Mouse (Mus musculus) heart, embryonic 16.5 days (tissue): ENCODE data around the gene Il21r. TPM values are rescaled to one million over a fixed set of nuclear protein-coding genes. Genes with fewer than 3 reads are reported as not detected.

Experiments used
- ATAC-seq: fragments of 200-750 bp; cut with Nextera tagmentation; replicated peaks from 2 replicates; pipeline ENCODE4 v1.8.0; 2017; ENCODE audit warnings: moderate number of reproducible peaks; ENCODE audit not compliant: insufficient read depth, low FRiP score; ENCODE audit errors: extremely low read depth
- H3K27ac ChIP-seq: fragments of 300-500 bp; sonication (generic); 2 replicates; pipeline ENCODE4 v1.5.1; 2014; ENCODE audit warnings: mild to moderate bottlenecking, low read length, control low read depth, moderate library complexity
- H3K27me3 ChIP-seq: fragments of 300-500 bp; sonication (generic); 2 replicates; pipeline ENCODE4 v1.6.1; 2014; ENCODE audit warnings: low read length, mixed read lengths; ENCODE audit not compliant: control insufficient read depth, insufficient read depth
- H3K36me3 ChIP-seq: fragments of 300-500 bp; sonication (generic); 2 replicates; pipeline ENCODE4 v1.6.1; 2014; ENCODE audit not compliant: control insufficient read depth, insufficient read depth
- H3K4me1 ChIP-seq: fragments of 300-500 bp; sonication (generic); 2 replicates; pipeline ENCODE4 v1.6.1; 2014; ENCODE audit warnings: low read length, mixed read lengths; ENCODE audit not compliant: control insufficient read depth, insufficient read depth
- H3K4me2 ChIP-seq: fragments of 300-500 bp; sonication (generic); 2 replicates; pipeline ENCODE4 v1.6.1; 2014; ENCODE audit warnings: low read depth, mild to moderate bottlenecking, control low read depth, low read length
- H3K4me3 ChIP-seq: fragments of 300-500 bp; sonication (generic); 2 replicates; pipeline ENCODE4 v1.5.1; 2014; ENCODE audit warnings: mild to moderate bottlenecking, control low read depth, low read length
- H3K9ac ChIP-seq: fragments of 300-500 bp; sonication (generic); 2 replicates; pipeline ENCODE4 v1.6.1; 2014; ENCODE audit warnings: low read length, control low read depth
- H3K9me3 ChIP-seq: fragments of 300-500 bp; sonication (generic); replicated peaks from 2 replicates; pipeline ENCODE4 v1.6.1; 2016; ENCODE audit warnings: low read length; ENCODE audit not compliant: control insufficient read depth
- WGBS: fragments of 180-500 bp; shearing (Covaris S2); extraction: QIAGEN DNeasy Blood & Tissue Kit; methylation state at CpG from one replicate; pipeline ENCODE4 v1.1.7; 2014; 5-methylcytosine and 5-hydroxymethylcytosine counted together
- polyA plus RNA-seq: library from polyadenylated mRNA; unstranded; fragments of >200 nt; fragmentation: Nextera tagmentation; extraction: Ambion mirVana; gene quantifications from 2 replicates; pipeline ENCODE4 v1.2.1, GENCODE M21; 2015

Il21r gene
- polyA plus RNA-seq, 1 experiment from 2014 or later = 3.2 TPM

DNA sequence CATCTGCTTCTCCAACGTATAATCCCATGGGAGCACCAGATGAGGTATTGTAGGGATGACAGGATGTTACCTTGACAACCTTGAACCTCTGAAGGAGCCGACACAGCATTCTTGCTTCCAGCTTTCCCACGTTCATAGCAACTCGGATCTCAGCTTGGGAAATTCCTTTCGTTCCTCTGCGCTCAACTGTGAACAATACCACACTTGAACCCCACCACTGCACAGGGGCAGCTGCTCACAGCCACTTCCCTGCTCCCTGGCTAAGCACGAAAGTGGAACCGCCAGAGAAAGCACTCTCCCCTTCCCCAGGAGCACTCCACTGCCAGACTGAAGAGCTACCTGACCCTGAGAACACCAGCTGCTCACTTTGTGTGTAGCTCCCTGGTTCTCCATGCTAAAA, 75.5 kb downstream of the Il21r start:
- Histone ChIP-seq H3K4me2 (no peak overlapping the region), H3K4me1 (no peaks in the 10 kb centered on the region), H3K36me3 (peaks cover 80% of the 10 kb centered on the region), H3K4me3 (no peak overlapping the region), H3K9me3 (no peaks in the 10 kb centered on the region), H3K27ac (no peak overlapping the region), H3K27me3 (no peaks in the 10 kb centered on the region), H3K9ac (no peak overlapping the region)
- no peak for ATAC-seq
- 83% methylated on average over 8 of the region's 8 CpGs for WGBS

DNA sequence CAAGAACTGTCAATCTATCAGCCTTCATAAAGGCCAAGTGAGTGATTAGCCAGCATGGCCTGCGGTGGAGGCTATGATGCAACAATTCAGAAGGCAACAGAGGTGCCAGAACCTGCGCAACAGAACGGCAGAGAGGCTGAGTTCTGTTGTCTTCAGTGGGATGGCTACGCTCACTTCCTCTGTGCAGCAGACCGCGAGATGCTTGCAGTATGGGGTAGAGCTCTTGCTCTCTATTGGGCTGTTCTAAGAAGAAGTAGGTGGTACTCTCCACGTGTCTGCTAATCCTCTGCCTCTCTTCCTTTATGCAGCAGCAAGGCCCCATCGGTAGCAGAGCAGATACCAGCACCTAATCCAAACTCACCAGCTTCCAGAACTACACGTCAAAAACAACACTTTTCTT, 76.7 kb downstream of the Il21r start:
- ATAC-seq = no peak
- H3K9me3 ChIP-seq = no peaks in the 10 kb centered on the region
- no peak overlapping the region for H3K9ac ChIP-seq
- H3K4me2 ChIP-seq = no peak overlapping the region
- no peak overlapping the region for H3K27ac ChIP-seq
- H3K4me3 ChIP-seq = no peak overlapping the region
- H3K4me1 ChIP-seq = no peaks in the 10 kb centered on the region
- H3K27me3 ChIP-seq = no peaks in the 10 kb centered on the region
- WGBS = 90% methylated on average over 9 of the region's 9 CpGs
- H3K36me3 ChIP-seq = peaks cover 69% of the 10 kb centered on the region

Other genes starting within 250 kb of the Il21r start
- gene Kdm8, start 158.8 kb upstream of the Il21r start, polyA plus RNA-seq = 6.3 and 7.4 TPM in 2 replicates
- 94.9 and 102 TPM in 2 replicates for gene Nsmce1, start 111.8 kb upstream of the Il21r start, polyA plus RNA-seq
- 6.7 and 7.3 TPM in 2 replicates for gene Il4ra, start 51.3 kb upstream of the Il21r start, polyA plus RNA-seq
- 25.8 and 32.4 TPM in 2 replicates for gene Gtf3c1, start 104.4 kb downstream of the Il21r start, polyA plus RNA-seq
- gene D430042O09Rik, start 104.5 kb downstream of the Il21r start, polyA plus RNA-seq = 7.9 and 8.0 TPM in 2 replicates